Mouse (Mus musculus): Measurements from ENCODE around the gene Cpsf2.

The Cpsf2 gene

GRCm38 (mm10) chr12:101980266-101980665 lies 4.5 kb downstream of the Cpsf2 start:
- no peak for DNase-seq (ENCODE audit: low read depth, low spot score)

DNA sequence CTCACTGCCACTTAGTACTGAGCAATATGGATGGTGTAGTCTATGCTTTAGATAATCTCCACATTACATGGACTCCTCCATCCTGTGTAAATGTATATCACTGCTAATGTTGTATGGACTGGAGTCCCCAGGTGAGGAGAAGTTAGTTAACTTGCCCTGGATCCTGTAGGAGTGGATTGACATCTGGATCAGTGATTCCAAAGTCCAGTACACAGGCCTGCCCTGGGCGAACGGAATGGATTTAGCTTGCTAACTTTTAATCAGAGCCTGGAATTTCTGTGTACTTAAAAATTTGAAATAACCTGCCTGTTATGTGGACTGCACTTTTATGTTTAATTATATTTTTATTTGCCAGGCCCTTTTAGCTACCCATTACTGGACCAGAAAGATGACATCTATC lies 5.8 kb downstream of the Cpsf2 start:
- DNase-seq (ENCODE audit: low read depth, low spot score): no peak

GRCm38 (mm10) chr12:101982977-101983376 lies 7.2 kb downstream of the Cpsf2 start:
- no peak for DNase-seq (ENCODE audit: low read depth, low spot score)

GRCm38 (mm10) chr12:101985110-101985509 lies 9.3 kb downstream of the Cpsf2 start:
- no peak for DNase-seq (ENCODE audit: low read depth, low spot score)

DNA sequence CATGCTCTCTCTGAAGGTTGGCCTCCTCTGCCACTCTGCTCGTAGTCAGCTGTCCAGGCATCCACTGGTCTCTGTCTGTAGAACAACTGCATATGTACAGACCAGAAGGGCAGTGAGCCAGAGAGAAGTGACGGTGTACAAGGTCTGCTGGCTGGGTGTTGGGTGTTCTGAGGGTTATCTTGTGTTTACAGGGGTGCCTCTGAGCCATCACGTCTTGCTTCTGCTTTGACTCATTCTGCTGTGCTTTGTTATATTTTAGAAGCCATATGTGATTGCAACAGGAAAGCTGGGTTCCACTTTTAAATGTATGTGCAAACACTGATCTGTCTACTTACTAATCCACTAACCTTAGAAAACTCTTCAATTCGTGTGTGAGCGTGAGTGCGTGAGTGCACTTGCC lies 11.9 kb downstream of the Cpsf2 start:
- DNase-seq (ENCODE audit: low read depth, low spot score): no peak

GRCm38 (mm10) chr12:101994576-101995467 lies 19.0 kb downstream of the Cpsf2 start:
- no peak for DNase-seq (ENCODE audit: low read depth, low spot score)

- no peak for DNase-seq (ENCODE audit: low read depth, low spot score)
Measured at GRCm38 (mm10) chr12:101998929-101999328, 23.1 kb downstream of the Cpsf2 start.

DNA sequence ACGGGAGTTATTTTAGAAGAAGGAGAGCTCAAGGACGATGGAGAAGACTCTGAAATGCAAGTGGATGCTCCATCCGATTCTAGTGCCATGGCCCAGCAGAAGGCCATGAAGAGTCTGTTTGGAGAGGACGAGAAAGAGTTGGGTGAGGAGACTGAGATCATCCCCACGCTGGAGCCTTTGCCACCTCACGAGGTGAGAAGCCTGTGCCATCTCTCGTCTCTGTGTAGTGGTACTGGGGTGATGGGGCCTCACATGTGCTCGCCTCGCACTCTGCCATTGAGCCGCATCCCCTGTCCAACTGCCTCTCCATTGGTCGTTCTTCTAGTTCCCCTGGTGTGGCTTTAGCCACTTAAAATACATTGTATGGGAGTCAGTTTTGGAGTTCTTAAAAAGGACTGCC lies 25.0 kb downstream of the Cpsf2 start:
- DNase-seq (ENCODE audit: low read depth, low spot score): no peak

DNA sequence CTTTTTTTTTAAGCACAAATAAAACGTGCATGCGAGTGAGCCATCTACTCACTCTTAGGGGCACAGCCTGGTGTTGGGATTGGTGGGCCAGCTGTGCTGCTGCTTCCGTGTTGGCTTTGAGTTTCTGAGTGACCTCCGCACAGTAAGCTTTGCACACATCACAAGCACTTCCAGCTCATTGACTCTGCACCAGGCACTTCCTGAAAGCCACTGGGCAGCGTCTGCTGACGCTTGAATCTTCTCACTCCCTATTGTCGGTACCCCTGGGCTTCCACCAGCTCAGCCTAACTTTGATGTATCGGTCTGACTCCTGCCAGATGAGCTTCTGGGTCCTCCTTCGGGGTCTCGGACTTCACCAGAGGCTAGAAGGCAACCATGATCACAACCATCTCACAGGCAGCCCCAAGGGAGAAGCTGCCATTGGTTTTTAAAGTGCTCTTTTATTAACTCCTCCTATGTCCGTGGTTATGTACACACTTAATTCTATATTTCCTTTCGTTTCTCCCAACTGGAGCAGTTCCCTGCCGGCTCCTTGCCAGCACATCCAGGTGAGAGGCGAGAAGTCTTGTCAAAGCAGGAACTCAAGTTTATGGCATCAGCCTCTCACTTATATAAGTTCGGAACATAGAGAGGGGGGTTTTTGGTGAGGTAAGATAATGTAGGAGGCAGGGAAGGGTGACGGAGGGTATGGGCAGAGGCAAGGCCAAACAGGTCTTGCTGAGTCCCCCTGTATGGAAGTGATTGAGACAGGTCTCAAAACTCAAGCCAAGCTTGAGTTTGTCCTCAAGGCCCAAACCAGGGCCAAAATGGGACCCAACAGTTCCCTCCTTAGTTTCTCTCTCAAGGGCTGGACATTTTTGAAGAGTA lies 32.6 kb downstream of the Cpsf2 start:
- no peak for DNase-seq (ENCODE audit: low read depth, low spot score)

DNA sequence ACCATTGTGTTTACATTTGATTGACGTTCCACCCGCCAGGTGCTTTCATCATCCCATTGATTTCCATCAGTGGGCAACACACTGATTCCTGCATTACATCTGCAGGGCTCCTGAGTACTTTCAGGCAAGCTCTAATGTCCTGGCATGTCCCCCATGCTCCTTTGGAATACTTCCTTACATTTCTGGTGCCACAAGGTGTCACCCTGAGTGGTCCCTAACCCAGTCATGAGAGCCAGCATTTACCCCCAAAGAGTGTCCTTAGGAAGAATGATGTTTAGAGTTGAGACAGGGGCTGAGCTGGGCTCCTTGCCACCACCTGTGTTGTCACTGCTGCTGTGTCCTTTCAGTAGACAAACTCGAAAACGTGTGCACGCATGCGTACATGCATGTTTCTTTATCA lies 33.8 kb downstream of the Cpsf2 start:
- no peak for DNase-seq (ENCODE audit: low read depth, low spot score)

DNA sequence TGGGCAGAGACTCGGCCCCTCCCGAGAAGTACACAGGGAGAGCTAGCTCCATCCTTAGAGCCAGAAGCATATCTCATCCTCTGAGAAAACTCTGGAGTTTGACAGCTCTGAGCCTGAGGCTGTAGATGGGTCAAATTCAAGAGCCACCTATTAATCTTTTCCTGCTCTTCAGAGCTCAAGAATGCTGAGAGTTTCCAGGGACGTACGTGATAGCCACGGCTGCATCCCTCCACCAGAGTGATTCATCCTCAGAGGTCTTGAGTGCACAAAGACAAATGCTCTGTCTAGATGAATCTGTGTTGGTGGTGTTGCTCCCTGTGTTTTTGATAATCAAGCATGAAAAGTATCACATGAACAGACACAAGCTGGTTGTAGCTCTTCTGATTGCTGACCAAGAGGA lies 38.6 kb downstream of the Cpsf2 start:
- no peak for DNase-seq (ENCODE audit: low read depth, low spot score)

DNA sequence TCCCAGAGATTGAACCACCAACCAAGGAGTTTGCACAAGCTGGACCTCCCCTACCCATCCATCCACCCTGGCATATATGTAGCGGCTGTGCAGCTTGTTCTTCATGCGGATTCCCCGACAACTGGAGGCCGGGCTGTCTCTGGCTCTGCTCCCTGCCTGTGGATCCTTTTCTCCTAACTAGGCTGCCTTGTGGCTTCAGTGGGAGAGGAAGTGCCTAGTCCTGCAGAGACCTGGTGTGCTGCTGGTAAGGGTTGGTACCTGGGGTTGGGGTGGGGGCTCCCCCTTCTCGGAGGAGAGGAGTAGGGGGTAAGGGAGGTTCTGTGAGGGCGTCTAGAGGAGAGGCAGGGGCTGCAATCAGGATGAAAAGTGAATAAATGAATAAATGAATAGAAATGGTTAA lies 39.3 kb downstream of the Cpsf2 start:
- DNase-seq (ENCODE audit: low read depth, low spot score): no peak

GRCm38 (mm10) chr12:102021923-102022322 lies 46.1 kb downstream of the Cpsf2 start:
- no peak for DNase-seq (ENCODE audit: low read depth, low spot score)

- DNase-seq (ENCODE audit: low read depth, low spot score): no peak
Measured at GRCm38 (mm10) chr12:102029184-102029583, 53.4 kb downstream of the Cpsf2 start.

- no peak for DNase-seq (ENCODE audit: low read depth, low spot score)
Measured at GRCm38 (mm10) chr12:102029892-102030446, 54.2 kb downstream of the Cpsf2 start.

DNA sequence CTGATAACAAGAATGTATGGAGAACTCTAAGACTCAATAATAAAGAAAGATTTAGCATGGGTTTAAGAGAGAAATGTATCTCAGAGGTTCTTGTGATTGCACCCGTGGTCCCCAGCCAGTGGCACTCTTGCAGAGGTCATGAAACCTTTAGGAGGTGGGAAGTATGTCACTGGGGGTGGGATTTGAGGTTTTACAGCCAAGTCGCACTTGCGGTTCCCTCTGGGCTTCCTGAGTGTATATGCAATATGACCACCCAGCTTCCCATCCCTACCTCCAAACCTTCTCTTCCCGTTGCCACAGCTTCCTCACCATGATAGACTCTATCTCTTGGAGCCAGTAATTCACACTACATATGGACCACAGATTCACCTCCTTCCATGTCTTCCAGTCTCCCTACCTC lies 59.1 kb downstream of the Cpsf2 start:
- no peak for DNase-seq (ENCODE audit: low read depth, low spot score)

DNA sequence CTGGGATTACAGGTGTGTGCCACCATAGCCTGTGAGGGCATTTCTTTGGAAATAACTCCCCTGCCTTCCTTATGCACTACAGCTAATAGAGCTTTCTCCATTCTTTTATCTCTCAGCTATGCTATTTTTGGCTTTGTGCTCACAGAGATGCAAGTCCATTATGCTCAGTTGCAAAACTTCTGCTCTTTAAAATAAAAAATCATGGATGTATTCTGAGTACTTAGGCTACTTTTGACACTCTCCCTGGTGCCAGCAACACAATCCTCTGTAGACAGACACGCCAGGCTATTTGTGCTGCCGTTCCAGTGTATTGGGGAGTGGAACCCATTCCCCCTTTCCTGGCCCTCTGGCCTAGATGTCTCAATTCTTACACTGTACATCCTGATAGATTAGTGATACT lies 64.1 kb downstream of the Cpsf2 start:
- DNase-seq (ENCODE audit: low read depth, low spot score): no peak

DNA sequence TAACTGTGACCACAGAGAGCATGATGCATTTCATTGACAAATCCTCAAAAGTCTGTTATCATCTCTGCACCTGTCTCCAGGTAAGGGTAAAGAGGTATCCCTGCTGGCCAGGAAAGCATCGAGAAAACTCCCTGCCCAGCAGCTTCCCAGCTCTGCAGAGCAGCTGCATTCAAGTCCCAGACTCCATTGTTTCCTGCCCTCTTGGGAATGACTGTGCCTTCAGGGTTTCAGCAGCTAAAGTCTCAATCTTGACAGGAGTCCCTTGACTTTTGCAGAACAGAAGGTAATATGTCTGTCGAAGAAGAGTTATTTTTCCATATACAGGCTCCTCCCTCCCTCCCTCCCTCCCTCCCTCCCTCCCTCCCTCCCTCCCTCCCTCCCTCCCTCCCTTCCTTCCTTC lies 65.9 kb downstream of the Cpsf2 start:
- no peak for DNase-seq (ENCODE audit: low read depth, low spot score)

DNA sequence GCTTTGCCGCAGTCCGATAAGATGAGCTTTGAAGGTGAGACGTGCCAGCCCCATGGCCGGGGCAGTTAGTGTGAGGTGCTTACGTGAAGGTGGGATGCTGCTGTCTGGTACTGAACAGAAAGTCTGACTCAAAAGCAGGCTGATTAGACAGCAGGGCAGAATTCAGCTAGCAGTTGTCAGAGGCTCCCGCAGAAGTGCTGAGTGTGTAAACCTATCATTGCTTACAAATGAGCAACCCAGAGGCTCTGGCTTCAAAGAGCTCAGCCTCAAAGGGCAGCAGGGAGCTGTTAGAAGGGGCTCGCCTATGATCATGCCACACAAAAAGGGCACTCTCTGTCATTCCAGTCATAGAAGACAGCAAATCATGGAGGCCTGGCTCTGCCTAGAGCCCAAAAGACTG lies 66.5 kb downstream of the Cpsf2 start:
- no peak for DNase-seq (ENCODE audit: low read depth, low spot score)

DNA sequence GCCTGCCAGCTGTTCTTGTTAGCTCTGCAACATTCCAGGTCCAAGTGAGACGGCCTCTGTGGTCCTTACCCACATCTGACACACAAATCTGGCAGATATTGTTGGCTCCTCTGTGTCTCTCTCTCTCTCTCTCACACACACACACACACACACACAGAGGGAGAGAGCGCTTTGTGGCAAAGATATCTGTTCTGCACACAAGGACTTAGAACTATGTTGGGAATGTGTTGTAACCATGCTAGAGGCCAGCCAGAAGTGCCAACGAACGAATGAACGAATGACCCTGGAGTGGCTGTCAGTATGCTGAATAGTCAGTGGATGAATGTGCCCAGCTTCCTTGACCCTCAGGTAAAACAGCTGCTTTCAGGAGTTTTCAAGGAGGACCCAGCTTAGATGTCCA lies 68.1 kb downstream of the Cpsf2 start:
- no peak for DNase-seq (ENCODE audit: low read depth, low spot score)

DNA sequence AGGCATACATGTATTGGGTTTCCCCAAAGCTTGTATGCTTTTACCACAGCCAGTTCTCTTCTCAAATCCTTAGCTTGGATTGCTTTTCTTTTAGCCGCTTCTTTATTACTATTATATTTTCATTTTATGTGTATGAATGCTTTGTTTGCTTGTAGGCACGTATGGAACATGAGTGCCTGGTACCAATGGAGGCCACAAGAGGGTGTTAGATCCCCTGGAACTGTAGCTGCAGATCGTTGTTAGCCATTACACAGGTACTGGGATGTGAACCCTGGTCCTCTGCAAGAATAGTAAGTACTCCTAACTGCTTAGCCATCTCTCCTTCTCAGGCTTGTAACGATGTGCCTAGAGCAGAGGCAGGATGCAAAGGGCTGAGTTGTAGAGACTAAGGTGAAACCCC lies 78.4 kb downstream of the Cpsf2 start:
- DNase-seq (ENCODE audit: low read depth, low spot score): peak; percentile 11

GRCm38 (mm10) chr12:102055758-102056157 lies 80.0 kb downstream of the Cpsf2 start:
- no peak for DNase-seq (ENCODE audit: low read depth, low spot score)
